Mouse (Mus musculus) left cerebral cortex, adult 8-10 months (tissue): Measurements from ENCODE around the gene Rnf103. TPM values are rescaled to one million over a fixed set of nuclear protein-coding genes. Genes with fewer than 3 reads are reported as not detected.

ENCODE experiments used
- total RNA-seq, 4 experiments: library from RNA; stranded (reverse); gene quantifications; 2 replicates each; pipeline ENCODE4 v1.2.4; 2022

Gene Rnf103
- total RNA-seq, 4 experiments from 2014 or later = 52.4 to 53.7 (median 53.5) TPM

Other genes with a start within 250 kb of the Rnf103 start
- gene Krcc1, start 222.2 kb upstream of the Rnf103 start, total RNA-seq = 10 to 100 TPM; 17.5 to 20.5 (median 19.2) TPM
- gene Smyd1, start 171.7 kb upstream of the Rnf103 start, total RNA-seq = 1 to 10 TPM in 1 of 4 experiments, under 1 TPM in 3; 0.27 to 1.7 (median 0.75) TPM
- not detected for gene Cd8b1, start 171.1 kb upstream of the Rnf103 start, total RNA-seq
- under 1 TPM in 3 of 4 experiments, not detected in 1; 0.11 to 0.15 (median 0.13) TPM for gene Cd8a, start 120.5 kb upstream of the Rnf103 start, total RNA-seq
- gene Rmnd5a, start 53.3 kb upstream of the Rnf103 start, total RNA-seq = 100 to 1,000 TPM in 2 of 4 experiments, 10 to 100 TPM in 2; 89.3 to 105 (median 98.4) TPM
- gene Chmp3, start 49.9 kb downstream of the Rnf103 start, total RNA-seq = 100 to 1,000 TPM; 105 to 122 (median 109) TPM
- gene Kdm3a, start 139.1 kb downstream of the Rnf103 start, total RNA-seq = 10 to 100 TPM; 49.7 to 56.4 (median 53.3) TPM
- 10 to 100 TPM; 77.8 to 89.9 (median 85.9) TPM for gene Reep1, start 213.7 kb downstream of the Rnf103 start, total RNA-seq